Mouse (Mus musculus): ENCODE measurements at regions not wholly inside any gene's neighbourhood (a gene's known extent, or its start where the extent isn't known, plus 50 kb on each side); places are given as distances from the start of the nearest gene placed in this dataset.
A peak's percentile ranks its signal among the peaks of the same experiment; 100 is the strongest.
"Not testable (repeated sequence)": the region's sequence is repeated elsewhere in the genome, so short reads cannot be mapped to it uniquely, and the experiment has no call there.

GRCm38 (mm10) chr3:58233296-58233695 lies 181.2 kb upstream of the Tsc22d2 start:
- H3K36me3 ChIP-seq (ENCODE audit: control insufficient read depth, insufficient read depth, low read length) = no peaks in the 10 kb centered on the region
- H3K27me3 ChIP-seq (ENCODE audit: control insufficient read depth, insufficient read depth, low read length) = no peaks in the 10 kb centered on the region
- H3K27ac ChIP-seq (ENCODE audit: low read depth, low read length) = no peak overlapping the region
- H3K4me2 ChIP-seq (replicated peaks; ENCODE audit: low read depth, low read length) = no peak overlapping the region
- ATAC-seq (ENCODE audit: low FRiP score, low TSS enrichment) = no peak
- H3K9me3 ChIP-seq (ENCODE audit: control insufficient read depth, low read length) = no peaks in the 10 kb centered on the region
- no peak overlapping the region for H3K4me3 ChIP-seq (ENCODE audit: low read length)
- no peak overlapping the region for H3K9ac ChIP-seq (ENCODE audit: low read depth, low read length)
- 88% methylated on average over 2 of the region's 2 CpGs for WGBS
- no peaks in the 10 kb centered on the region for H3K4me1 ChIP-seq (ENCODE audit: control insufficient read depth, insufficient read depth, low read length)

- Histone ChIP-seq H3K4me1 (ENCODE audit: control insufficient read depth, insufficient read depth, low read length) (no peaks in the 10 kb centered on the region), H3K9ac (ENCODE audit: low read depth, low read length) (no peak overlapping the region), H3K4me2 (replicated peaks; ENCODE audit: low read depth, low read length) (no peak overlapping the region), H3K27ac (ENCODE audit: low read depth, low read length) (no peak overlapping the region), H3K9me3 (ENCODE audit: control insufficient read depth, low read length) (no peaks in the 10 kb centered on the region), H3K4me3 (ENCODE audit: low read length) (no peak overlapping the region), H3K27me3 (ENCODE audit: control insufficient read depth, insufficient read depth, low read length) (no peaks in the 10 kb centered on the region), H3K36me3 (ENCODE audit: control insufficient read depth, insufficient read depth, low read length) (no peaks in the 10 kb centered on the region)
- ATAC-seq (ENCODE audit: low FRiP score, low TSS enrichment) = no peak
- 80% methylated on average over 6 of the region's 6 CpGs for WGBS
These were observed 179.5 kb upstream of the Tsc22d2 start for GRCm38 (mm10) chr3:58234846-58235630.

- Histone ChIP-seq H3K36me3 (ENCODE audit: control insufficient read depth, insufficient read depth, low read length) (no peaks in the 10 kb centered on the region), H3K4me1 (ENCODE audit: control insufficient read depth, insufficient read depth, low read length) (no peaks in the 10 kb centered on the region), H3K4me2 (replicated peaks; ENCODE audit: low read depth, low read length) (no peak overlapping the region), H3K4me3 (ENCODE audit: low read length) (no peak overlapping the region), H3K9ac (ENCODE audit: low read depth, low read length) (no peak overlapping the region), H3K9me3 (ENCODE audit: control insufficient read depth, low read length) (no peaks in the 10 kb centered on the region), H3K27ac (ENCODE audit: low read depth, low read length) (no peak overlapping the region), H3K27me3 (ENCODE audit: control insufficient read depth, insufficient read depth, low read length) (no peaks in the 10 kb centered on the region)
- ATAC-seq (ENCODE audit: low FRiP score, low TSS enrichment) = no peak
These were observed 176.4 kb upstream of the Tsc22d2 start for GRCm38 (mm10) chr3:58238111-58238510.

- Histone ChIP-seq H3K4me1 (ENCODE audit: control insufficient read depth, insufficient read depth, low read length) (no peaks in the 10 kb centered on the region), H3K9ac (ENCODE audit: low read depth, low read length) (no peak overlapping the region), H3K27ac (ENCODE audit: low read depth, low read length) (no peak overlapping the region), H3K4me2 (replicated peaks; ENCODE audit: low read depth, low read length) (no peak overlapping the region), H3K9me3 (ENCODE audit: control insufficient read depth, low read length) (no peaks in the 10 kb centered on the region), H3K27me3 (ENCODE audit: control insufficient read depth, insufficient read depth, low read length) (no peaks in the 10 kb centered on the region), H3K36me3 (ENCODE audit: control insufficient read depth, insufficient read depth, low read length) (no peaks in the 10 kb centered on the region), H3K4me3 (ENCODE audit: low read length) (no peak overlapping the region)
- WGBS = 78% methylated on average over 4 of the region's 4 CpGs
- no peak for ATAC-seq (ENCODE audit: low FRiP score, low TSS enrichment)
These were observed 173.7 kb upstream of the Tsc22d2 start for GRCm38 (mm10) chr3:58240775-58241174.

GRCm38 (mm10) chr3:58245361-58245760 lies 169.2 kb upstream of the Tsc22d2 start:
- 9% methylated on average over 5 of the region's 5 CpGs for WGBS
- no peak overlapping the region for H3K27ac ChIP-seq (ENCODE audit: low read depth, low read length)
- no peak overlapping the region for H3K9ac ChIP-seq (ENCODE audit: low read depth, low read length)
- no peaks in the 10 kb centered on the region for H3K36me3 ChIP-seq (ENCODE audit: control insufficient read depth, insufficient read depth, low read length)
- H3K9me3 ChIP-seq (ENCODE audit: control insufficient read depth, low read length) = no peaks in the 10 kb centered on the region
- ATAC-seq (ENCODE audit: low FRiP score, low TSS enrichment) = peak; percentile 69; the same call in 1 of the 2 replicates
- no peaks in the 10 kb centered on the region for H3K27me3 ChIP-seq (ENCODE audit: control insufficient read depth, insufficient read depth, low read length)
- H3K4me2 ChIP-seq (replicated peaks; ENCODE audit: low read depth, low read length) = no peak overlapping the region
- no peak overlapping the region for H3K4me3 ChIP-seq (ENCODE audit: low read length)
- H3K4me1 ChIP-seq (ENCODE audit: control insufficient read depth, insufficient read depth, low read length) = no peaks in the 10 kb centered on the region

- Histone ChIP-seq H3K4me1 (ENCODE audit: control insufficient read depth, insufficient read depth, low read length) (no peaks in the 10 kb centered on the region), H3K9ac (ENCODE audit: low read depth, low read length) (no peak overlapping the region), H3K27ac (ENCODE audit: low read depth, low read length) (no peak overlapping the region), H3K27me3 (ENCODE audit: control insufficient read depth, insufficient read depth, low read length) (no peaks in the 10 kb centered on the region), H3K36me3 (ENCODE audit: control insufficient read depth, insufficient read depth, low read length) (no peaks in the 10 kb centered on the region), H3K4me3 (ENCODE audit: low read length) (no peak overlapping the region), H3K4me2 (replicated peaks; ENCODE audit: low read depth, low read length) (no peak overlapping the region), H3K9me3 (ENCODE audit: control insufficient read depth, low read length) (no peaks in the 10 kb centered on the region)
- 89% methylated on average over 2 of the region's 2 CpGs for WGBS
- no peak for ATAC-seq (ENCODE audit: low FRiP score, low TSS enrichment)
These were observed 166.5 kb upstream of the Tsc22d2 start for GRCm38 (mm10) chr3:58247989-58248388.

GRCm38 (mm10) chr3:58253942-58254341 lies 160.6 kb upstream of the Tsc22d2 start:
- WGBS = 73% methylated on average over 8 of the region's 8 CpGs
- no peak for ATAC-seq (ENCODE audit: low FRiP score, low TSS enrichment)
- Histone ChIP-seq H3K27me3 (ENCODE audit: control insufficient read depth, insufficient read depth, low read length) (no peaks in the 10 kb centered on the region), H3K4me1 (ENCODE audit: control insufficient read depth, insufficient read depth, low read length) (no peaks in the 10 kb centered on the region), H3K9ac (ENCODE audit: low read depth, low read length) (no peak overlapping the region), H3K27ac (ENCODE audit: low read depth, low read length) (no peak overlapping the region), H3K4me2 (replicated peaks; ENCODE audit: low read depth, low read length) (no peak overlapping the region), H3K36me3 (ENCODE audit: control insufficient read depth, insufficient read depth, low read length) (no peaks in the 10 kb centered on the region), H3K4me3 (ENCODE audit: low read length) (no peak overlapping the region), H3K9me3 (ENCODE audit: control insufficient read depth, low read length) (no peaks in the 10 kb centered on the region)

GRCm38 (mm10) chr3:58267606-58268325 lies 146.7 kb upstream of the Tsc22d2 start:
- WGBS = 82% methylated on average over 14 of the region's 14 CpGs
- ATAC-seq (ENCODE audit: low FRiP score, low TSS enrichment) = no peak
- H3K4me2 ChIP-seq (replicated peaks; ENCODE audit: low read depth, low read length) = no peak overlapping the region
- no peaks in the 10 kb centered on the region for H3K9me3 ChIP-seq (ENCODE audit: control insufficient read depth, low read length)
- H3K27me3 ChIP-seq (ENCODE audit: control insufficient read depth, insufficient read depth, low read length) = no peaks in the 10 kb centered on the region
- no peak overlapping the region for H3K27ac ChIP-seq (ENCODE audit: low read depth, low read length)
- no peaks in the 10 kb centered on the region for H3K4me1 ChIP-seq (ENCODE audit: control insufficient read depth, insufficient read depth, low read length)
- H3K4me3 ChIP-seq (ENCODE audit: low read length) = no peak overlapping the region
- H3K9ac ChIP-seq (ENCODE audit: low read depth, low read length) = no peak overlapping the region
- no peaks in the 10 kb centered on the region for H3K36me3 ChIP-seq (ENCODE audit: control insufficient read depth, insufficient read depth, low read length)

- not testable (repeated sequence) for H3K9me3 ChIP-seq (ENCODE audit: control insufficient read depth, low read length); H3K27ac ChIP-seq (ENCODE audit: low read depth, low read length); H3K27me3 ChIP-seq (ENCODE audit: control insufficient read depth, insufficient read depth, low read length); H3K4me2 ChIP-seq (replicated peaks; ENCODE audit: low read depth, low read length); ATAC-seq (ENCODE audit: low FRiP score, low TSS enrichment); H3K4me1 ChIP-seq (ENCODE audit: control insufficient read depth, insufficient read depth, low read length); H3K4me3 ChIP-seq (ENCODE audit: low read length); H3K9ac ChIP-seq (ENCODE audit: low read depth, low read length); H3K36me3 ChIP-seq (ENCODE audit: control insufficient read depth, insufficient read depth, low read length)
- no CpG with 5 or more reads among the region's 4 CpGs for WGBS
These were observed 143.1 kb upstream of the Tsc22d2 start for GRCm38 (mm10) chr3:58271441-58271840.
